Mouse (Mus musculus) kidney, adult 2 months (tissue): ENCODE measurements around the gene Gpr149.

ENCODE experiments used
- CTCF ChIP-seq: fragments of 200-500 bp; conservative IDR thresholded peaks from 2 replicates; pipeline ENCODE4 v1.5.1; 2011; ENCODE audit warnings: low read depth, mild to moderate bottlenecking, control low read depth, low read length, moderate library complexity, mixed read lengths; ENCODE audit not compliant: insufficient read depth, insufficient read length
- POLR2A ChIP-seq: fragments of 200-500 bp; IDR thresholded peaks from one replicate; pipeline ENCODE4 v1.6.1; 2011; ENCODE audit warnings: low read depth, low read length, control low read depth

DNA sequence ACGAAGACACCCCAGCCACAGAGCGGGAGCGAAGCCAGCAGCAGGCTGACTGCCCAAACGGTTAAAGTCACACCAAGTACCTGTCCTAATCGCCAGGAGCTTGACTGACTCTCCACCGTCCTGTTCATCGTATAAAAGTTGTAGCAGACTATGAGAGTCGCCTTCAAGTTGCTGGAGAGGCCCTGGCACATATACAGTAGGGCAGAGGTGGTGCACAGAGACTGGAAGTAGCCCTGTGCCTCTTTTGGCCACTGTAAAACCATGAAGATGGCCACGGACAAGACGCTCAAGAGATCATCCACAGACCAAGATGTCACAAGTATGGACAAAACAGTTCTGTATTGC lies 921 bp downstream of the Gpr149 start:
- TF ChIP-seq POLR2A (no peak), CTCF (no peak)
